Mouse (Mus musculus) embryonic facial prominence, embryonic 12.5 days (tissue): Measurements from ENCODE around the gene Igfbp1. TPM values are rescaled to one million over a fixed set of nuclear protein-coding genes. Genes with fewer than 3 reads are reported as not detected.

Experiments used
- ATAC-seq: fragments of 200-750 bp; cut with Nextera tagmentation; 2 replicates; pipeline ENCODE4 v1.8.0; 2017; ENCODE audit not compliant: insufficient number of reproducible peaks, insufficient read depth, low FRiP score, low TSS enrichment
- H3K27ac ChIP-seq: fragments of 300-500 bp; sonication (generic); 2 replicates; pipeline ENCODE4 v1.5.1; 2016; ENCODE audit warnings: mild to moderate bottlenecking
- H3K27me3 ChIP-seq: fragments of 300-500 bp; sonication (generic); 2 replicates; pipeline ENCODE4 v1.6.1; 2016; ENCODE audit warnings: mild to moderate bottlenecking, moderate library complexity
- H3K36me3 ChIP-seq: fragments of 300-500 bp; sonication (generic); 2 replicates; pipeline ENCODE4 v1.6.1; 2016; ENCODE audit warnings: mild to moderate bottlenecking
- H3K4me1 ChIP-seq: fragments of 300-500 bp; sonication (generic); 2 replicates; pipeline ENCODE4 v1.6.1; 2016
- H3K4me2 ChIP-seq: fragments of 300-500 bp; sonication (generic); replicated peaks from 2 replicates; pipeline ENCODE4 v1.6.1; 2016; ENCODE audit warnings: mild to moderate bottlenecking, moderate library complexity
- H3K4me3 ChIP-seq: fragments of 300-500 bp; sonication (generic); 2 replicates; pipeline ENCODE4 v1.5.1; 2016; ENCODE audit warnings: mild to moderate bottlenecking
- H3K9ac ChIP-seq: fragments of 300-500 bp; sonication (generic); 2 replicates; pipeline ENCODE4 v1.6.1; 2016; ENCODE audit warnings: mild to moderate bottlenecking, moderate library complexity
- H3K9me3 ChIP-seq: fragments of 300-500 bp; sonication (generic); 2 replicates; pipeline ENCODE4 v1.6.1; 2016; ENCODE audit warnings: mild to moderate bottlenecking, moderate library complexity
- WGBS: fragments of 180-500 bp; shearing (Covaris S2); methylation state at CpG from one replicate; pipeline ENCODE4 v1.1.7; 2016; 5-methylcytosine and 5-hydroxymethylcytosine counted together
- polyA plus RNA-seq: library from polyadenylated mRNA; unstranded; fragments of >200 nt; fragmentation: Nextera tagmentation; extraction: Ambion mirVana; gene quantifications from 2 replicates; pipeline ENCODE4 v1.2.1, GENCODE M21; 2016

Gene Igfbp1
- polyA plus RNA-seq, 1 experiment from 2014 or later: 0.96 TPM

- no peak for ATAC-seq
- no peak overlapping the region for H3K9ac ChIP-seq
- WGBS: 33% methylated on average over 3 of the region's 3 CpGs
- no peaks in the 10 kb centered on the region for H3K4me1 ChIP-seq
- no peaks in the 10 kb centered on the region for H3K36me3 ChIP-seq
- no peak overlapping the region for H3K4me3 ChIP-seq
- H3K27ac ChIP-seq: no peak overlapping the region
- H3K4me2 ChIP-seq: no peak overlapping the region
- H3K9me3 ChIP-seq: no peaks in the 10 kb centered on the region
- H3K27me3 ChIP-seq: no peaks in the 10 kb centered on the region
These were observed 37.5 kb downstream of the Igfbp1 start for GRCm38 (mm10) chr11:7234981-7235609.

GRCm38 (mm10) chr11:7236751-7237150, 39.2 kb downstream of the Igfbp1 start:
- Histone ChIP-seq H3K4me3 (no peak overlapping the region), H3K27me3 (no peaks in the 10 kb centered on the region), H3K9ac (no peak overlapping the region), H3K9me3 (no peaks in the 10 kb centered on the region), H3K4me1 (no peaks in the 10 kb centered on the region), H3K36me3 (no peaks in the 10 kb centered on the region), H3K4me2 (no peak overlapping the region), H3K27ac (no peak overlapping the region)
- WGBS: 82% methylated on average over 2 of the region's 2 CpGs
- ATAC-seq: no peak

GRCm38 (mm10) chr11:7237712-7238111, 40.1 kb downstream of the Igfbp1 start:
- no peaks in the 10 kb centered on the region for H3K9me3 ChIP-seq
- H3K36me3 ChIP-seq: no peaks in the 10 kb centered on the region
- no peaks in the 10 kb centered on the region for H3K27me3 ChIP-seq
- H3K9ac ChIP-seq: no peak overlapping the region
- H3K4me3 ChIP-seq: no peak overlapping the region
- no peak overlapping the region for H3K4me2 ChIP-seq
- no peak overlapping the region for H3K27ac ChIP-seq
- ATAC-seq: no peak
- no peaks in the 10 kb centered on the region for H3K4me1 ChIP-seq
- WGBS: 71% methylated on average over 6 of the region's 6 CpGs

GRCm38 (mm10) chr11:7238546-7238945, 41.0 kb downstream of the Igfbp1 start:
- Histone ChIP-seq H3K9me3 (no peaks in the 10 kb centered on the region), H3K4me3 (no peak overlapping the region), H3K36me3 (no peaks in the 10 kb centered on the region), H3K27me3 (no peaks in the 10 kb centered on the region), H3K27ac (no peak overlapping the region), H3K4me1 (no peaks in the 10 kb centered on the region), H3K9ac (no peak overlapping the region), H3K4me2 (no peak overlapping the region)
- no peak for ATAC-seq
- WGBS: 95% methylated on average over 6 of the region's 6 CpGs

DNA sequence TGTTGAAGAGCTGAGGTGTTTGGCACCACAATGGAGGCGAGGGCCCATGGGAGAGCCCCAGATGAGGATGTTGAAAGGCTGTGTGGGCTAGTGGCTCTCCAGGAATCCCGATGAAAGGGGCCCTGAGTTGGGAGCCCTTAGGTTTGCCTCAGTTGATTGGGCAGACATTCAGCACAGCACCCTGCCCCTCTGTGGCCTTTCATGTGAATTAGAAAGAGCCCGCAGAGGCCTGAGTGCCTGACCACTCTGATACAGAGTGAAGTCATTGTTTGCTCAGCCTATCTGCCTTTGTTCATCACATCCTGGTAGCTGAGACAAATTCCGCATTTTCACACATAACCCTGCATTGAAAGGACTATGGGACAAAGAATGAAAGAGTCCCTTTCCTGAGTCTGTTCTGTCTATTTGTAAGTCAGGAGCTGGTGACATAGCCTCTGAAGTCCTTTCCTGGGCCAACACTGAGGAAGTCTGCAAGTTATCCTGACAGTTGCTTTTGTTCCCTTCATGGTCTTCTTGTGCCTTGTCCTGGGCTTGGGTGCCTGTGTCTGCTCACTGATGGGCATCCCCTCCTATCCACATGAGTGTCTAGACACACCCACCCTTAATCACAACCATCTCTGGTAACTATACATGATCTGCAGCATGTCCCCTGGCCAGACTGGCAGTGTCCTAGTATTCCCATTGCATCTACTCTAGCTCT, 41.6 kb downstream of the Igfbp1 start:
- Histone ChIP-seq H3K4me3 (no peak overlapping the region), H3K9me3 (no peaks in the 10 kb centered on the region), H3K9ac (no peak overlapping the region), H3K4me1 (no peaks in the 10 kb centered on the region), H3K4me2 (no peak overlapping the region), H3K27ac (no peak overlapping the region), H3K27me3 (no peaks in the 10 kb centered on the region), H3K36me3 (no peaks in the 10 kb centered on the region)
- 81% methylated on average over 4 of the region's 4 CpGs for WGBS
- 0 out of 2 replicates have a peak, but pooled peaks have one; percentile 35 for ATAC-seq

DNA sequence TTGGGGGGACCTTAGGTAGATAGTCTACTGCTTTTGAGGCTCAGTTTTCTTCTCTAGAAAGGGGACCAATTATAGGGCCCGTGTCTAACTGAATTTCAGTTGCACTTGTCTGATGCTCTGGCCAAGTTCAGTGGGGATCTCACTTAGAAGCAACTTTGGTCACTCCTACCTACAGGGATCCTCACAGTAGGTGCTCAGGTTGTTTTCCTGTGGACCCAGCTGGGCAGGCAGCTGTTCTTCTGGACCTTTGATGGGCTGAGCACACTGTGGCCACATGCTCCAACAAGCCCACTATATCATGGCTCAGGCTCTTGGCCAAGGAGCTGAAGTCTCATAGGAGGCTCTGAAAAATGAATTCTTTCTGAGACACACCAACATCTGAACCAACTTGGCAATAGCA, 47.2 kb downstream of the Igfbp1 start:
- H3K36me3 ChIP-seq: no peaks in the 10 kb centered on the region
- ATAC-seq: no peak
- no peak overlapping the region for H3K27ac ChIP-seq
- no peaks in the 10 kb centered on the region for H3K4me1 ChIP-seq
- 74% methylated on average over 1 of the region's 1 CpGs for WGBS
- no peak overlapping the region for H3K4me3 ChIP-seq
- H3K4me2 ChIP-seq: no peak overlapping the region
- H3K27me3 ChIP-seq: no peaks in the 10 kb centered on the region
- H3K9ac ChIP-seq: no peak overlapping the region
- H3K9me3 ChIP-seq: no peaks in the 10 kb centered on the region

GRCm38 (mm10) chr11:7250415-7250814, 52.8 kb downstream of the Igfbp1 start:
- no peak for ATAC-seq
- H3K9ac ChIP-seq: no peak overlapping the region
- no peak overlapping the region for H3K4me3 ChIP-seq
- H3K27me3 ChIP-seq: no peaks in the 10 kb centered on the region
- H3K4me2 ChIP-seq: no peak overlapping the region
- 91% methylated on average over 2 of the region's 2 CpGs for WGBS
- no peaks in the 10 kb centered on the region for H3K36me3 ChIP-seq
- no peaks in the 10 kb centered on the region for H3K9me3 ChIP-seq
- H3K4me1 ChIP-seq: no peaks in the 10 kb centered on the region
- no peak overlapping the region for H3K27ac ChIP-seq

- WGBS: 95% methylated on average over 5 of the region's 5 CpGs
- Histone ChIP-seq H3K27me3 (no peaks in the 10 kb centered on the region), H3K9me3 (no peaks in the 10 kb centered on the region), H3K27ac (no peak overlapping the region), H3K4me1 (no peaks in the 10 kb centered on the region), H3K4me3 (no peak overlapping the region), H3K9ac (no peak overlapping the region), H3K4me2 (no peak overlapping the region), H3K36me3 (no peaks in the 10 kb centered on the region)
- no peak for ATAC-seq
These were observed 53.3 kb downstream of the Igfbp1 start for GRCm38 (mm10) chr11:7250870-7251269.

Other genes starting within 250 kb of the Igfbp1 start
- 1.5 TPM in 2 replicates for gene Adcy1, start 134.3 kb upstream of the Igfbp1 start, polyA plus RNA-seq
- gene Gm11985, start 9.2 kb upstream of the Igfbp1 start, polyA plus RNA-seq: not detected in 2 replicates
- gene Igfbp3, start 16.1 kb downstream of the Igfbp1 start, polyA plus RNA-seq: 113 and 114 TPM in 2 replicates